Mouse (Mus musculus): ENCODE measurements around the gene Ggnbp2. TPM values are rescaled to one million over a fixed set of nuclear protein-coding genes. Genes with fewer than 3 reads are reported as not detected.
A peak's percentile ranks its signal among the peaks of the same experiment; 100 is the strongest.

Gene Ggnbp2
- 71.8 and 72.8 TPM in 2 replicates for polyA plus RNA-seq (2015; fragmentation: Nextera tagmentation; extraction: Ambion mirVana)

DNA sequence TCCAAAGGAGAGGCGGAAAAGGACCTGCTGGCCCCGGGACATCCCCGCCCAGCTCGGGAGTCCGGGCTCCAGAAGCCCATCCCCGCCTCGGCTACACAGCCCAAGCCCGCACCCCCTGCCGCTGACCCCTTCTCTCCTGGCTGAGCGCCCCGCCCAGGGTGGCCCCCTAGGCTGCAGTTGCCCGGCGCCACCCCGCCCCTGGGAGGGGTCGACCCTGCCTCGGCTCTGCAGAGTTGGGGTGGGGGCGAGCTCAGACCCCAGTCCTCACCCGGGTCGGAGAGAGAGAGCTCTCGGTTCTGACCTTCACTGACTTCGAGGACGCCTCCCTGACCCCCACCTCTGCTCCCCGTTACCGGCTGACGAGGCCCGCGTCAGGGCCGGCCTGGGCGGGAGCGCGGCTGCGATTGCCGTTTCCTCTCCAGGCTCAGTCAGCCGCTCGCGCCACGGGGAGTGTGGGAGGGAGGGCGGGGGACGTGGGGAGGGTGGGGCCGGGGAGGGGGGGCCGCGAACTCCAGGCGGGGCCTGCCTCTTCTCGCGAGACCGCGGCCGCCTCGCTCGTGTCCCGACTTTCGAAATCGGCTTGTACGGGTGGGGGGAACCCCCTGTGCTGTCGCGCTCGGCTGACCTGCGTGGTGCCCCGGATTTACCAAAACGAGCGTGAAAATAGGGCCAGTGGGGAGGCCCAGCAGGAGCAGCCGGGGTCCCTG lies at the start of gene Ggnbp2:
TSS of gene Ggnbp2 (minus strand) at position 481 of the 707 bp plus-strand sequence.
- under 1% methylated on average over 52 of the region's 62 CpGs for WGBS
- Histone ChIP-seq H3K4me3 (peak within 1 kb of the TSS; percentile 75), H3K36me3 (replicated peaks) (no peaks in the 10 kb centered on the region), H3K4me2 (peak within 1 kb of the TSS; percentile 80), H3K4me1 (peaks cover 30% of the 10 kb centered on the region), H3K9ac (peak within 1 kb of the TSS; percentile 94), H3K9me3 (no peaks in the 10 kb centered on the region), H3K27me3 (replicated peaks) (no peaks in the 10 kb centered on the region), H3K27ac (peak within 1 kb of the TSS; percentile 100)
- ATAC-seq (replicated peaks) = peak; percentile 88

DNA sequence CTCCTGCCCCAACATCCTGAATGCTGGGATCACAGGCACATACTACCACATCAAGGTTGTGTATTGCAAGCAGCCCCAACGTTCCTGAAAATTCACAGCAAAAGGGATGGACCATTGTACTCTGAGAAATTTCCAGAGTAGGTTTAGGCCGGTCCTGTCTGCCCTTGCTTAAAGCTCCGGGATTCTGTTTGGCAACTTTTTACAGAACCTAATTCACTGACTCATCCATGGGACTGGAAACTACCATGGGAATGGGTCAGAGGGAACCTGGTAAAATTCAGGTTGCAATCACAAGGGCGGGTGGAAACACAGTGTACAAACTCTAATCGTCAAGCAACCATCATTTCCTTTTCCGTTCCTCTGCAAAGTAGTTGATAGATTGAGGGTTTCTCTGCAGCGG lies 49.3 kb upstream of the Ggnbp2 start:
- 75% methylated on average over 7 of the region's 7 CpGs for WGBS
- no peak overlapping the region for H3K4me3 ChIP-seq

DNA sequence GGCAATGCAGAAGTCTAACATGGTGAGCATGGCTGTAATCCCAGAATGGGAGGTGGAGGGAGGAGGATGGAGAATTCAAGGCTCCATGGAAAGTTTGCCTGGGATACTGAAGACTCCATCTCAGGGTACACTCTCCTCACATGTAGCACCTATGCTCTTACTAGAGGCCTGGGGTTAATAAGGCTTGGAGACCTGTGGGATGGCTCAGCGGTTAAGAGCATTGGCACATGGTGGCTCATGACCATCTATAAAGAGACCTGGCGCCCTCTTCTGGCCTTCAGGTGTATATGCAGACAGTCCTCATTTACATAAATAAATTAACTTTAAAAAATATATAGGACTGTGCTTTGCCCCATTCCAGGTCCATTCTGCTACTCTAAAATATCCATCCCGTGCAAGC lies 48.7 kb upstream of the Ggnbp2 start:
- Histone ChIP-seq H3K4me3 (no peak overlapping the region), H3K9me3 (no peaks in the 10 kb centered on the region), H3K36me3 (replicated peaks) (no peaks in the 10 kb centered on the region), H3K27ac (no peak overlapping the region), H3K4me2 (no peak overlapping the region), H3K9ac (no peak overlapping the region), H3K27me3 (replicated peaks) (no peaks in the 10 kb centered on the region), H3K4me1 (peaks cover 21% of the 10 kb centered on the region)
- ATAC-seq (replicated peaks) = no peak
- WGBS = 36% methylated on average over 3 of the region's 3 CpGs

More for the DNA sequence above, 49.3 kb upstream of the Ggnbp2 start:
- Histone ChIP-seq H3K4me1 (peaks cover 14% of the 10 kb centered on the region), H3K27me3 (replicated peaks) (no peaks in the 10 kb centered on the region), H3K9me3 (no peaks in the 10 kb centered on the region), H3K9ac (no peak overlapping the region), H3K27ac (no peak overlapping the region), H3K4me2 (no peak overlapping the region), H3K36me3 (replicated peaks) (no peaks in the 10 kb centered on the region)
- ATAC-seq (replicated peaks) = no peak

GRCm38 (mm10) chr11:84918425-84918824 lies 47.8 kb upstream of the Ggnbp2 start:
- peak; percentile 69; the same call in 1 of the 2 replicates for ATAC-seq (replicated peaks)

GRCm38 (mm10) chr11:84916703-84917300 lies 46.2 kb upstream of the Ggnbp2 start:
- WGBS = 58% methylated on average over 7 of the region's 7 CpGs
- H3K4me1 ChIP-seq = peaks cover 23% of the 10 kb centered on the region
- peak overlapping the region; percentile 88 for H3K4me3 ChIP-seq
- H3K4me2 ChIP-seq = peak overlapping the region; percentile 86
- H3K9me3 ChIP-seq = no peaks in the 10 kb centered on the region
- H3K27me3 ChIP-seq (replicated peaks) = no peaks in the 10 kb centered on the region
- H3K9ac ChIP-seq = peak overlapping the region; percentile 49
- no peak for ATAC-seq (replicated peaks)
- peak overlapping the region; percentile 61; the same call in 1 of the 2 replicates for H3K27ac ChIP-seq
- peaks cover 10% of the 10 kb centered on the region for H3K36me3 ChIP-seq (replicated peaks)

More at GRCm38 (mm10) chr11:84918425-84918824, 47.8 kb upstream of the Ggnbp2 start:
- Histone ChIP-seq H3K27ac (no peak overlapping the region), H3K9ac (no peak overlapping the region), H3K9me3 (no peaks in the 10 kb centered on the region), H3K4me2 (peak overlapping the region; percentile 31), H3K36me3 (replicated peaks) (no peaks in the 10 kb centered on the region; the same call in 1 of the 2 replicates), H3K27me3 (replicated peaks) (no peaks in the 10 kb centered on the region), H3K4me1 (peaks cover 23% of the 10 kb centered on the region), H3K4me3 (no peak overlapping the region)
- 4% methylated on average over 16 of the region's 16 CpGs for WGBS

- no peaks in the 10 kb centered on the region for H3K9me3 ChIP-seq
- peak within 1 kb of the TSS; percentile 88 for H3K4me3 ChIP-seq
- 4% methylated on average over 34 of the region's 34 CpGs for WGBS
- peak within 1 kb of the TSS; percentile 67 for H3K27ac ChIP-seq
- peak; percentile 94 for ATAC-seq (replicated peaks)
- peak within 1 kb of the TSS; percentile 86 for H3K9ac ChIP-seq
- peaks cover 23% of the 10 kb centered on the region for H3K4me1 ChIP-seq
- H3K36me3 ChIP-seq (replicated peaks) = peaks cover 14% of the 10 kb centered on the region
- H3K27me3 ChIP-seq (replicated peaks) = no peaks in the 10 kb centered on the region
- peak within 1 kb of the TSS; percentile 86 for H3K4me2 ChIP-seq
Measured at GRCm38 (mm10) chr11:84916053-84916702, 45.6 kb upstream of the Ggnbp2 start, which contains the start of gene Znhit3. Gene Znhit3 (minus strand): TSS chr11:84916366.

- Histone ChIP-seq H3K36me3 (replicated peaks) (peaks cover 26% of the 10 kb centered on the region), H3K9ac (no peak overlapping the region), H3K4me3 (no peak overlapping the region), H3K4me1 (peaks cover 23% of the 10 kb centered on the region), H3K9me3 (no peaks in the 10 kb centered on the region), H3K27me3 (replicated peaks) (no peaks in the 10 kb centered on the region), H3K4me2 (0 out of 2 replicates have a peak overlapping the region, but pooled peaks have one; percentile 86), H3K27ac (no peak overlapping the region)
- no peak for ATAC-seq (replicated peaks)
- 78% methylated on average over 5 of the region's 5 CpGs for WGBS
Measured at GRCm38 (mm10) chr11:84914673-84915072, 44.1 kb upstream of the Ggnbp2 start.

DNA sequence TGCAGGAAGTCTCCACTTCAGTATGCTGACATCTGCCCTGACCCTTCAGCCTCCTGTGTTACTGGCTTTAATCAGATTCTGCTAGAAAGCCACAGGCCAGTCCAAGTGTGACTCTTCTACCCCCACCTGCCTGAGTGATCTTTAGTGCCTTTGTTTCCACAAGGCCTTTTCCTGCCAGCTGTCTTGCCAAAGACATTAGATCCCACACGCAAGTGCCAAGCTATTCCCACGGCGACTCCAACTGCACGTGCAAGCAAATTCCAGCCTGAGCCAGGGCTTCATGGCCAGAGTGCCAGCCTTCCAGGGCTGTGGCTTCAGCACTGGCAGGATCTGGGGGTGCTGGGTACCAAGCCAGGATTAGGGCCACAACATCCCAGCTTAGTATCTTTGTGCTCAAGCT lies 39.8 kb upstream of the Ggnbp2 start:
- Histone ChIP-seq H3K4me2 (no peak overlapping the region), H3K27ac (no peak overlapping the region), H3K36me3 (replicated peaks) (peaks cover 50% of the 10 kb centered on the region), H3K9ac (no peak overlapping the region), H3K4me1 (peaks cover 14% of the 10 kb centered on the region), H3K27me3 (replicated peaks) (no peaks in the 10 kb centered on the region), H3K9me3 (no peaks in the 10 kb centered on the region), H3K4me3 (no peak overlapping the region)
- ATAC-seq (replicated peaks) = no peak
- WGBS = 87% methylated on average over 4 of the region's 4 CpGs

GRCm38 (mm10) chr11:84908480-84908879 lies 37.9 kb upstream of the Ggnbp2 start:
- Histone ChIP-seq H3K9ac (no peak overlapping the region), H3K4me1 (no peaks in the 10 kb centered on the region), H3K4me3 (no peak overlapping the region), H3K4me2 (no peak overlapping the region), H3K9me3 (no peaks in the 10 kb centered on the region), H3K36me3 (replicated peaks) (peaks cover 56% of the 10 kb centered on the region), H3K27me3 (replicated peaks) (no peaks in the 10 kb centered on the region), H3K27ac (no peak overlapping the region)
- no peak for ATAC-seq (replicated peaks)
- 94% methylated on average over 6 of the region's 6 CpGs for WGBS

- no peak overlapping the region for H3K9ac ChIP-seq
- no peak overlapping the region for H3K4me3 ChIP-seq
- no peak overlapping the region for H3K27ac ChIP-seq
- H3K4me1 ChIP-seq = no peaks in the 10 kb centered on the region
- H3K27me3 ChIP-seq (replicated peaks) = no peaks in the 10 kb centered on the region
- 81% methylated on average over 3 of the region's 3 CpGs for WGBS
- no peak overlapping the region for H3K4me2 ChIP-seq
- no peak for ATAC-seq (replicated peaks)
- no peaks in the 10 kb centered on the region for H3K9me3 ChIP-seq
- peaks cover 61% of the 10 kb centered on the region for H3K36me3 ChIP-seq (replicated peaks)
Measured at GRCm38 (mm10) chr11:84907081-84907480, 36.5 kb upstream of the Ggnbp2 start.

- 88% methylated on average over 9 of the region's 9 CpGs for WGBS
- H3K4me2 ChIP-seq = no peak overlapping the region
Measured at GRCm38 (mm10) chr11:84904597-84905144, 34.1 kb upstream of the Ggnbp2 start.

DNA sequence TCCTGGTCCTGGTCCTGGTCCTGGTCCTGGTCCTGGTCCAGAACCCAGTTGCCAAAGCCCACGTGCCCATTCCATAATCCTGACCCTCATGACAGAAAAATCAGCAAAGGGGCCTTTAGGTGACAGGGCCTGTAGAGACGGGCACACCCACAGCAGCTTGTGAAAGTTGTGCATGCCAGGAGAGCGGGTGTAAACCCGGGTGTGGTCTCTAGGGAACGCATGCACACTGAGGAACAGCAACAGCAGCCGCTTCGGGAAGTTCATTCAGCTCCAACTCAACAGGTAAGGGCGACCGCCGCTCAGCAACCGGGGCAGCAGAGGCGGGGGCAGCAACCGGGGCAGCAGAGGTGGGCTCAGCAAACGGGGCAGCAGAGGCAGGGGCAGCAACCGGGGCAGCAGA lies 22.5 kb upstream of the Ggnbp2 start:
- Histone ChIP-seq H3K4me3 (no peak overlapping the region), H3K4me1 (no peaks in the 10 kb centered on the region), H3K27ac (no peak overlapping the region), H3K9me3 (no peaks in the 10 kb centered on the region), H3K27me3 (replicated peaks) (no peaks in the 10 kb centered on the region), H3K36me3 (replicated peaks) (peaks cover 34% of the 10 kb centered on the region), H3K4me2 (no peak overlapping the region), H3K9ac (no peak overlapping the region)
- 90% methylated on average over 15 of the region's 15 CpGs for WGBS
- no peak for ATAC-seq (replicated peaks)

More at GRCm38 (mm10) chr11:84904597-84905144, 34.1 kb upstream of the Ggnbp2 start:
- Histone ChIP-seq H3K27ac (no peak overlapping the region), H3K4me3 (no peak overlapping the region), H3K4me1 (no peaks in the 10 kb centered on the region), H3K9me3 (no peaks in the 10 kb centered on the region), H3K9ac (no peak overlapping the region), H3K27me3 (replicated peaks) (no peaks in the 10 kb centered on the region), H3K36me3 (replicated peaks) (peaks cover 59% of the 10 kb centered on the region)
- ATAC-seq (replicated peaks) = no peak

All from midbrain, embryonic 15.5 days (tissue).